Mouse (Mus musculus): ENCODE measurements around the gene Gm9736.
"Not testable (repeated sequence)": the region's sequence is repeated elsewhere in the genome, so short reads cannot be mapped to it uniquely, and the experiment has no call there.

GRCm38 (mm10) chr10:77759582-77759981 is 8.4 kb upstream of the Gm9736 start, which contains the start of gene Gm3233:
- TF ChIP-seq CTCF, EP300 (IDR thresholded peaks at IDR 0.05; ENCODE audit: low read depth): not testable (repeated sequence)
